Mouse (Mus musculus): Measurements from ENCODE around the gene Mrpl54.
"Not testable (repeated sequence)": the region's sequence is repeated elsewhere in the genome, so short reads cannot be mapped to it uniquely, and the experiment has no call there.

The Mrpl54 gene

GRCm38 (mm10) chr10:81229735-81230437, 36.8 kb downstream of the Mrpl54 start:
- DNase-seq (ENCODE audit: low spot score) = no peak

GRCm38 (mm10) chr10:81223731-81224130, 43.0 kb downstream of the Mrpl54 start:
- not testable (repeated sequence) for DNase-seq (ENCODE audit: low spot score)

GRCm38 (mm10) chr10:81221402-81222015, 45.2 kb downstream of the Mrpl54 start:
- DNase-seq (ENCODE audit: low spot score) = no peak

- peak; percentile 73 for DNase-seq (ENCODE audit: low spot score)
These were observed 48.8 kb downstream of the Mrpl54 start for GRCm38 (mm10) chr10:81217964-81218363.

- DNase-seq (ENCODE audit: low spot score) = peak; percentile 30
These were observed 49.5 kb downstream of the Mrpl54 start for GRCm38 (mm10) chr10:81217267-81217666.

- DNase-seq (ENCODE audit: low spot score) = no peak
These were observed 49.9 kb downstream of the Mrpl54 start for GRCm38 (mm10) chr10:81216810-81217209.

- DNase-seq (ENCODE audit: low spot score) = no peak
These were observed 50.5 kb downstream of the Mrpl54 start for GRCm38 (mm10) chr10:81216260-81216659.

All from lung, postnatal 25 days (tissue).